Mouse (Mus musculus) liver (tissue): Measurements from ENCODE around the gene Zranb1.
A peak's percentile ranks its signal among the peaks of the same experiment; 100 is the strongest.

Experiments used
- DNase-seq: peaks from one replicate; pipeline ENCODE4 v3.0.0-alpha.2; 2020; ENCODE audit warnings: mixed read lengths

Zranb1 gene

DNA sequence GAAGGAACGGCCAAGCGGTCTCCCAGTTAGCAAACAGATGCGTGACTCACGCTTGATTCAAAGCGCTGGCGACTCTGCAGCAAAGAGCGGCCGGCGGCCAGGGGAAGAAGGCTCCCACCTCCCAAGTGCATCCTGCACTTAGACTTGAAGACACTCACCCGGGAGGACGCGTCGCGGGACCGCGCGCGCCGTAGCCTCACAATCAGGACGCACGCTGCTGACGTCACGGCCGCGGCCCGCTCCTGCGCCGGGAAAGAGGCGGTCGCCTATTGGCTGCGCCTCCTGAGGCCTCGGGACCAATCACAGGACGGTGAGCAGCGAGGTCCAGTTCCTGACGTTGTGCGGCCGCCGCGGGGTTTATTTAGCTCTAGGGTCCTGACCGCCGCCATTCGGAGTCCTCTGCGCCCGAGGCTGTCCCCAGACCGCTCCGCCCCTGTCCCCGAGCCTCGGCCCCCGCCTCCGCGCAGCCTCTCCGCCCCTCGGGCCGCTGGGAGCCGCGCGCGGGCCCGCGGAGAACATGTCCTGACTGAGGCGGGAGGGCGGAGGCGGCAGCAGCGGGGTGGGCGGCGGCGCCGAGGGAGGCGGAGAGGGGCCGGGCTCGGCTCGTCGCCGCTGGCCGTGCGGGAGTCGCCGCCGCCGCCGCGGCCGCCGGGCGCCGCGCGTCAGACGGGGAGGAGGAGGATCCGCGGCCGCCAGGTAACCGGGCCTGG lies at the start of gene Zranb1:
Gene Zranb1, plus strand, starts transcription at position 293 of the 710 bp plus-strand sequence.
- DNase-seq, result peak; percentile 98

DNA sequence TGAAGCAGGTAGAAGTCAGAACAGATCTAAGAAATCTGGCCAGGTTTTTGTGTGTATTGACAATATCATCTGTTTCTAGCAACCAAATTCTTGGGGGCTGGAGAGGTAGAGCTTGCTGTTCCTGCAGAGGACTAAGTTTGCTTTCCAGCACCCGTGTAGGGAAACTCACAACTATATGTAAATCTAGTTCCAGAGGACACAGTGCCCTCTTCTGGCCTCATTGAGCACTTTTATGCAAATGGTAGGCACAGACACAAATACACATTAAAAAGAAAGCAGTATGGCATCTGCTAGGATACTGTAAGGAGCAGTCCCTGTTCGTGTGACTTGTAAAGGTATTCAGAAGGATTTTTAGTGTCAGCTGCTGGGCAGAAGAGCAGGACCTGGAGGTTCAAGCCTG lies 48.6 kb upstream of the Zranb1 start:
- no peak for DNase-seq

DNA sequence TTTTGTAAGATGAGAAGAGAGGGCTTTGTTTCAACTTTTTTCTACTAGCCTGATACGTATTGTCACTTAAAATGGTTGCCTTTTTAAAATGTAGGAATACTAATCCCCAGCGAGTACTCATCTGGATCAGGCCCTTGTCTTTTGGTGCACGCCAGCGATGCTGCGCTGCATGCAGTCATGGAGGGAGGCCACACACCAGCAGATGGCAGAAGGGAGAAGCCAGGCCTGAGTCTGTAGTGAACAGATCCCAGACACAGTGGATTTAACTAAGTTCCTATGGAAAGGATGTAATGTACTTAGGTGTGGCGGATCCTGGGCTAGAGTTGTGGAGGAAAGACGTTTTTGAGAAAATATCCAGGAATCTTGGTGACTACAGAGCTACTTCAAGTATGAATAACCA lies 46.9 kb upstream of the Zranb1 start:
- no peak for DNase-seq

GRCm38 (mm10) chr7:132887019-132887804 lies 43.7 kb upstream of the Zranb1 start:
- DNase-seq, result no peak

DNA sequence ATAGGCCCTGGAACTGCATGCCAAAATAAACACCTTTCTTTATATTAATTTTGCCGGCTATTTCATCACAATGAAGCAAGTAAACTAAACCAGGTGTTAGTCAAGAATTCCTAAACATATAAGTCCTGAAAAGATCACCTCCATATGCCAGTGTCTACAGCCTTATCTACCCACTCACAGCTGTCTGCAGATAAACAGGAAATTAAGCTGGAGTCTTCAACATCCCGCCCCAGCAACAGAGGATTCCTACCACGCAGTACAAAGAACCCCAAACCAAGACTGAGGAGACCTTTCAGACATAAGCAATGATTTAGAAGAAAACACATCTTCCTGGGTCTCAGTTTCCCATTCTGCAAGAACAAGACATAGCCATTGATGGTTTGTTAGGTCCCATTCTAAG lies 42.9 kb upstream of the Zranb1 start:
- DNase-seq, result no peak

DNA sequence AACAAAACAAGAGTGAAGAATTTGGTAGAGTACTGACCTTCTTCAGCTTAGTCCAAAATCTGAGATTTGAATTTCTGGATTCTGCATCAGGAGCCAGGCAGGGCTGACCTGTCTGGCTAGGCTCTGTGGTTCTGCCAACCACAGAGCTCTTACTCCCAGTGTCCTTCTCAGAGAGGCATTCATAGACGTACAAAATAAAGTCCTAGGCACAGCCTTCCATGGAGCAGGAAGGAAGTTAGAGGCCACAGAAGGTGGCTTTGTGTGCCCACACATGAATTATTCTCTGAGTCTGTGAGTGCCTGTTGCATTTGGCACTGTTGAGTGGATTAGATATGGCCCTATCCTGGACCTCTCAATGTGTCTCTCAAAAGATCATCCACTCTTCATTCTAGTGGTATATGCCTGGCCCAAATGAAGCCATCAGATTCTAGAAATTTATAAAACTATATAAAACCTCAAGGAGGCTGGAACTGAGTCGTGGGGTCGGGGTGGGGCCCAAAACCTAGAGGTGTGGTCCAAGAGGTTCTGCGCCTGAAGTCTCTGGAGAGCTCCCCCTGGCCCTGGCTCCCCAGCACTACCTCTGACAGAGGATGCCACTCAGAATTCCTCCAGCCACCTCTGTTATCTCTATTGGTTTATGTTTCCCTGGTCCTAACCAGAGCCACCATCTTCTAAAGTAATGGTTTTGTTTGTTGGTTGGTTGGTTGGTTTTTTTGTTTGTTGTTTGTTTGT lies 42.3 kb upstream of the Zranb1 start:
- DNase-seq, result no peak

DNA sequence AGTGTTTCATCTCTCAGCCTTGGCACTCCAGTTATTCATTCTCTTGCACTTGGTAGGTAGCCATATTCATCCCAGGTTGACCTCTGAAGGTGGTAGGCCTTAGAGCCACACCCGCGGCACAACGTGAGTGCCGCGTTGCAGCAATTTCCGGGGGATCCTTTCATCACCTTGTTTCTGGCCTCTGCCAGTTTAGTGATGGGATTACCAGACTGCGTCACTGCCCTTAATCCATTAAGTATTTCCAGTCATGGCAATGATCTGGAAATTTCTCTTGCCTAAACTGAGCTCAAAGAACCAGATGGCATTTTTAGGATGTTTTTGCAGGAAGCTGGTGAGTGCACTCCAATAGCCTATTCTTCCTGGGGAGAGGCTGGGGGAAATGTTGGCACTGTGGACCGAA lies 41.3 kb upstream of the Zranb1 start:
- no peak for DNase-seq

DNA sequence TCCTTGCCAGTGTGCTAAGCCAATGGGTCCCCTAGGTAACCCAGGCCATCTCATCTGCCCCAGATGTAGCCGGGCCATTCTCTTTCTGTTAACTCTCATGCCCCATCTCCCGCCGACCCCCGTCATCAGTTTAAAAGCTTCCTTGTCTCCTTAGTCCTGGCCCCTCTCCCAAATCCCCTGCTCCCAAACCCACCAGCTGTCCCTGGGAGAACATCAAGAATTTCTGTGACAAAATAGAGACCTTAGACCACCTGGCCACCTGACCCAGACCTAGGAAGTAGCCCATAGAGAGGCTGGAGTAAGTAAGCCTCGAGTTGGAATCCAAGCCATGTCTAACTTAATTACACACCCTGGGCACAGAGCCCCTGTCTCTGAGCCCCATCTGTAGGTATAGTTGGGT lies 40.7 kb upstream of the Zranb1 start:
- no peak for DNase-seq

DNA sequence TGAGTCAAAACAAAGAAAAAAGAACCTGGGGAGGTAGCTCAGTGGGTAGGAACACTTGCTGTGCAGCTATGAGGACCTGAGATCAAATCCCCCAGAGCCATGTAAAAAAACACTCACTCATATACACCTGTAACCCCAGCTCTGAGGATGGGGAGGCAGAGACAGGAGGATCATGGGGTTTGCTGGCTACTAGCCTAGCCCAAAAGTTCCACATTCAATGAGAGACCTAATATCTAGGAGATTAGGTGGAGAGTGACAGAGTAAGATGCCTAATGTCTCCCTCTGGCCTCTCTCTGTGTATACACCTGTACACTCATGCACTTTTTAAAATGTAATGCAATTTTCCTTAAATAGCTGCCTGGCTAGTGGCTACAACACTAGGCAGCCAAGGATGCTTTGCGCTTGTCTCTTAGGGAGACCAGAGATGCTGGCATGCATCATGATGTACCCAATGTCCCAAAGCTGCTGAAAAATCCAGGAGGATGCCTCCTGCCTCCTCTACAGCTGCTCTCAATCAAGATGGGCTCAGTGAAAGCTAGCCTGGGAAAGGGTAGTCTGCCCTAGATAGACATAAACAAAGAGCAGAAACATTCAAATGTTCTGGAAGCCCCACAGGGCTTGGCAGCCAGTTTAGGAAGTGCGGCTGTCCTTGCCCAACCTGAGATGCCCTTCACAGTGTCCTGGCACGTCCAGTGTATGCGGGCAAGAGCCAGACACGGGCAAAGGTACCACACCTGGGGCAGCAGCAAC lies 39.2 kb upstream of the Zranb1 start:
- no peak for DNase-seq

DNA sequence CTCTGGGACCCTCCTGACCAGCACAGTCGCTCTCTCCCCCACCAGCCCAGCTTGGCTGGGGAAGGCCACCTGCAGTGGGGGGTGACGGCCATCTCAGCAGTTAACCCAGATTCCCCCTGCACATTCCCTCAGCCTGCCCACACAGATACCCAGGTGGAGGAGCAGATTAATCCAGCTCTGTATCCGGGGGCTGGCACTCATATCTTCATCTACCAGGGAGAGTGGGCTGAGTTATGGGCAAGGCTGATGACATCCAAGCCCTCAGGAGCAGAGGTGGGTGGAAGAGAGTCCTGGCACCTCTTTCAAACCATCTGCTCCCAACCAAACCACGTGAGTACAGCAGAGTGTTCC lies 38.7 kb upstream of the Zranb1 start:
- DNase-seq, result no peak

DNA sequence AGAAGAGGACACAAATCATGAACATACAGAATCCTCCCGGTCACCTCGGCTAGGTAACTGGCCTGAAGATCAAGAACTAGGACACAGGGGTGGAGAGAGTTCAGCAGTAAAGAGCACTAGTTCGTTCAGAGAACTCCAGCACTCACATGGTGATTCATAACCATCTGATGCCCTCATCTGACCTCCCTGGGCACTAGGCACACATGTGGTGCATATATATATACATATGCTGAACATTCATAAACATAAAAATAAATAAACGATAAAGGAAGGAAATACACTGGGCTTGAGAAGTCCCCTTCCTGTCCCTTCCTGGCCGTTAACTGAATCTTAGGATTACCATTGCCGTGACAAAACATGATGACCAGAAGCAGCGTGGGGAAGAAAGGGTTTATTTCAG lies 38.1 kb upstream of the Zranb1 start:
- no peak for DNase-seq

DNA sequence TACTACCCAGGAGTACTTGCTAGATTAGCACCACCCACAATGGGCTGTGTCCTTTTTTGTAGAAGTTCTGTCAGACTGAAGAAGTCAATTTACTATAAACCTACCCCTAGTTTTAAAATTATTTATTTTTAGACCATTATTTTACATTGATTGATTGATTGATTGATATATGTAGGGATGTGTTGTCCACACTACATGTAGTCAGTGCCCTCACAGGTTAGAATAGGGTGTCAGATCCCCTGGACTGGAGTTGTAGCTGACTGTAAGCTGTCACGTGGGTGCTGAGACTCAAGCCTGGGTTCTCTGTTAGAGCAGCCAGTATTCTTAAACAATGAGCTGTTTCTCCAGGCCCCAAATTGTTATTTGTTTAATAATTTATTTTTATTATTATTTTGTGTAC lies 37.6 kb upstream of the Zranb1 start:
- no peak for DNase-seq

- DNase-seq, result no peak
These were observed 35.9 kb upstream of the Zranb1 start for GRCm38 (mm10) chr7:132894841-132895555.

GRCm38 (mm10) chr7:132896206-132896815 lies 34.6 kb upstream of the Zranb1 start:
- DNase-seq, result no peak

- no peak for DNase-seq
These were observed 33.7 kb upstream of the Zranb1 start for GRCm38 (mm10) chr7:132897258-132897657.

DNA sequence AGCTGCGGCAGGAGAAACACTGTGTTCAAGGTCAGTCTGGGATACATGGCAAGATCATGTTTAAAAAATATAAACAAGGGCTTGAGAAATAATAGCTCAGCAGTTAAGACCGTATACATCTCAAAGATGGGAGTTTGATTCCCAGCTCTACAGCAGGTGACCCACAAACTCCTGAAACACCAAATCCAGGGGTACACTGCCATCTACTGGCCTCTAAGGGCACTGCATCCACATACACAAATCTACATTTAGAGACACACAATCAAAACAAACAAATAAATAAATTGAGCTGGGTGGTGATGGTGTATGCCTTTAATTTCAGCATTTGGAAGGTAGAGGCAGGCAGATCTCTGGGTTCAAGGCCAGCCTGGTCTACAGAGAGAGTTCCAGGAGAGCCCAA lies 32.7 kb upstream of the Zranb1 start:
- peak; percentile 44 for DNase-seq

DNA sequence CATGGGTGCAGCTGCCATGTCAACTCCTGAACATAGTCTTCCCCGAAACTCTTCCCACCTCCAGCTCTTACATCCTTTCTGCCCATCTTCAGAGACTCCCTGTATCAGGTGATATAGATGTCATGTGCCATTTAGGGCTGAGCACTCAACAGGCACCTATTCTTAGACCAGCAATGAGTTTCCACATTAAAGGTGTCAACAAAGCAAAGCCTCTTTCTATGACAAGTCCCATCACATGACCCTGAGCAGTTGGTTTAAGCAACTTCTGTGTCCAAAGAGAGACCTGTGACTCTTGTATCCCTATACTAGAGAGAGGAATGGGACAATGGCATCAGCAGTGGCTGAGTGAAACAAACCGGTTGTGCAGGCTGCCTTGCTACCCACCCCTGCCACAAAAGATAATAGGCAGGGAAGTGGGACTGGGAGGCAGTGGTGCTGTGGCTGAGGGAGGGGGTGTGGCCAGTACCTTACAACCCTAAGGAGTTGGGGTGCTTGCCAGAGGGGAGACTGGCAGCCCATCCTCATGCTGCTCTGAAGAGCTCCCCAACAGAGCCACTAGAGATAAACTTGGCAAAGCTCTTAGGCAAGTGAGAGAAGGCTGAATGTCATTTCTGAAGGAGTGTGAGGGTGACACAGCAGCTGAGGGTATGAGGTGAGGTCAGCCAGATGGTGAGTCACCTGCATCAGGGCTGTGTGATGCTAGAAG lies 30.0 kb upstream of the Zranb1 start:
- no peak for DNase-seq

DNA sequence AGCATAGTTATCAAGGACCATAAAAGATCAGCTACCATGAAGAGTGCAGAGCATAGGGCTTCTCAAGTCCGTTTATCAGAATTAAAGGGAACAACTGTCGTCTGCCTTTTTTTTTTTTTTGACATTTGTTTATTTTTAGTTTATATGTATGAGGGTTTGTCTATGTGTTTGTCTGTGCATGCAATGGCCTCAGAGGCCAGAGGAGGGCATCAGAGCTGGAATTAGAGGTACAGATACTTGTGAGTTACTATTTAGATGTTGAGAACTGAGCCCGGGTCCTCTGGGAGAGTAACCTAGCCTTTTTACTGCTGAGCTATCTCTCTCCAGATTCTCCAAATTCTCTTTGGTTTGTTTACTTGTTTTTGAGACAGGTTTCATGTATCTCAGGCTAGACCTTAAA lies 27.1 kb upstream of the Zranb1 start:
- no peak for DNase-seq

DNA sequence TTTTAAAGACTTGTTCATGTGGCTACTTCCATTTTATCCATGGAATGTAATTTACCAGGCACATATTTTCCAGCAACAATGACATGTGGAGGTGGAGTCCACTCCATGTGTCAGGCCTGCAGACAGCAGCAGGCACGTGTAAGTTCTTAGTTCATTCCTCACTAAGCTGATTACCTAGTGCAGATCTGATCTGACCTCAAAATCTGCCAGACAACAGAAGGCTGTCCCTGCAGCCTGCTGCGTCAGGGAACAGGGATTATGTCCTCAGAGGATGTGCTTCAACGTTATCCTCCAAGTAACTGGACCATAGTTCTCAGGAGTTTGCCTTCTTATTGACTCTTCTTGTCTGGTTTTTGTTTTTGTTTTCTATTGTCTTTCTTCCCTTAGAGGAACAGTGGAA lies 9.0 kb upstream of the Zranb1 start:
- DNase-seq, result no peak

GRCm38 (mm10) chr7:132925227-132925626 lies 5.7 kb upstream of the Zranb1 start:
- no peak for DNase-seq

DNA sequence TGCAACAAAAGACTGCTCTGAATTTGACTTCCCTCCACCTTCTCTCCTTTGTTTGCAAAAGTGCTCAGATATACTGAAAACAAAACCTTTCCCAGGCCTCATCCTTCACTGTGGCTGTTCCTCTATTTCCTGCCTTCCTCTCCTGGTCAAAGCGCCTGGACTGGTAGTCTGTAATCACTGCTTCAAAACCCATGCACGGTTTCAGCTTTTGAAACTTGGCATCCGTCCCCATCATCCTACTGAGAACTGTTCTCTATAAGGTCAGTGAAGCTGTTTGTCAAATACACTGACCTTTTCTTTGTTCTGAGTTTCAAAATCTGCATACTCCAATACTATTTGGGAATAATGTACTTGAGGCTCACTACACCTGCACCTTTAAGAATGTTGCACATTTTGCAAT lies 3.7 kb upstream of the Zranb1 start:
- DNase-seq, result no peak
